Mouse (Mus musculus): ENCODE results near the gene Stk19.
A peak's percentile ranks its signal among the peaks of the same experiment; 100 is the strongest.
"Not testable (repeated sequence)": the region's sequence is repeated elsewhere in the genome, so short reads cannot be mapped to it uniquely, and the experiment has no call there.

The Stk19 gene

DNA sequence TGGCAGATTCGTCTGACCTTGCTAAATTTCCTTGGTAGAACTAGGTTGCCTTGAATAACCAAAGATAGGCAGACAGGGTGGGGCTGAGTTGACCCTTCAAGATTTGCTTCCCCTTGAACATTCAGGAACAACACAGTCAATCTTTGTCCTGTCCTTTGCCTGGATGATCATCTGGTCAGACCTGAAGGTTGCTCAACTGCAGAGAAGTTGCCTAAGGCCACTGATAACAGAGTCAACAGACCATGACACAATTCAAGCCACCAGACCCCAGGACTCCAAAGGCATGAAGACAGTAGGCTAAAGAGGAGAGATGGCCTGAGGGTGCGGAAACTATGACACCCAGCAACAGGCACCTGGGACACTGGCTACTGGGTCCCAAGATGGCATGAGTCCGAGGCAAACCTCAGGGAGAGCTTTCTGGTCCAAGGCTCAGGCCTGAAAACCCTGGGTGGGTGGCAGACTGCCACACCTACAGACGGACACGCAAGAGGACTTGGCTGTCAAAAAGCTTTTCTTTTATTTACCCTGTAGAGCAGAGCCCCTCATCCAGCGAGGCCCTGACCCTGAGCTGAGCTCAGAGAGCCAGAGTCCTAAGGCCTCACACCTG is 28.0 kb downstream of the Stk19 start:
- TF ChIP-seq CTCF (conservative IDR thresholded peaks at IDR 0.05; ENCODE audit: low read length), result no peak
- no peak for TF ChIP-seq POU5F1 (IDR thresholded peaks at IDR 0.05; ENCODE audit: borderline replicate concordance, low read length)
- no peak for TF ChIP-seq NANOG (IDR thresholded peaks at IDR 0.05; ENCODE audit: borderline replicate concordance, low read length)
- Histone ChIP-seq H3K27me3 (ENCODE audit: insufficient read depth, low read length) (0 out of 2 replicates have a peak, but pooled peaks cover 5% of the 10 kb centered on the region), H3K4me1 (replicated peaks; ENCODE audit: low read depth, low read length) (peaks cover 11% of the 10 kb centered on the region), H3K9me3 (ENCODE audit: low read length) (peaks cover 7% of the 10 kb centered on the region), H3K36me3 (ENCODE audit: insufficient read depth, low read length) (no peaks in the 10 kb centered on the region), H3K4me3 (replicated peaks; ENCODE audit: low read length) (no peak overlapping the region)

DNA sequence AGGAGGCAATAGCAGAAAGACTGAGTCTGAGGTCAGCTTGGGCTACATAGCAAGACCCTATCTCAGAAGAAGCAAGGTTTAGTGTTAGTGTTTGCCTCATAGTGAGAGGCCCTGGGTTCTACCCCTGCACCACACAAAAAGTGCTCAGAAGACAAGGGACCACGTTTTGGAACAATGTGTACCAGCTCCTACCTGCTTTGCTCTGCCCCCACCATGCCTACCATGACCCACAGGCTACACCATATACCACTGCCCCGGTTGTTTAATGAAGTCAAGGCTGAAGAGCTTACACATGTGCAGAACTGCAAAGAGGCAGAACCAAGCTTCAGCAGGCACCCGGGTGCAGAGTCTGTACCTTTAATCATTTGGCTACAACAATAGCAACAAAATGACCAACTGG is 29.6 kb downstream of the Stk19 start:
- Histone ChIP-seq H3K9me3 (ENCODE audit: low read length) (peaks cover 7% of the 10 kb centered on the region), H3K4me3 (replicated peaks; ENCODE audit: low read length) (no peak overlapping the region)

DNA sequence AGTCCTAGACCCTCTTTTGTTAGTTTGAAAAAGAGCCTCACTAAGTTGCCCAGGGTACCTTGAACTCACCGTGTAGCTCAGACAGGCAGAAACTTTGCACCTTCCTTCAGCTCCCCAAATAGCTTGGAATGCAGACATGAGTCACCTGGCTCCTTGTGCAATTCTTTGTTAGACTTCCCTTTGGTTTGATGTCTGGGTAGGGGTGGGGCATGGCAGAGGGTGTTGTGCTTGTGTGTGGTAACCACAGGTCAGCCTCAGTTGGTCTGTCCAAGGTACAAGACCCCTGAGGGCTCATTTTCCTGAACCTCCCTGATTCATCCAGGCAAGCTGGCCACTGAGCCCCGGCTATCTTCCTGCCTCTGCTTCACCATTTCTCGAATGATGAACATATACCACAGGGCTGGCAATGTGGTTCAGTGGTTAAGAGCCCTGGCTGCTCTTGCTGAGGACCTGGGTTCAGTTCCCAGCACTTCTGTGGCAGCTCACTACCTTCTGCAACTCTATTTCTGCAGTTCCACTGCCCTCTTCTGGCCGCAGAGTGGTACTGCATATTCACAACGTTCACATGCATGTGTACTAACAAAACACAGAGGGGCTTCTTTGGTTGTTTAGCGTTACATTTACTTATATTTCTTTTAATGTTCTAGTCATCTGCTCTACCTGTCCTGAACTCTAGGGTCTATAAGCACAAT is 31.7 kb downstream of the Stk19 start:
- H3K27me3 ChIP-seq (ENCODE audit: insufficient read depth, low read length), result peaks cover 12% of the 10 kb centered on the region; the same call in 1 of the 2 replicates

More for the DNA sequence above, 29.6 kb downstream of the Stk19 start:
- H3K4me1 ChIP-seq (replicated peaks; ENCODE audit: low read depth, low read length), result peaks cover 8% of the 10 kb centered on the region
- H3K27me3 ChIP-seq (ENCODE audit: insufficient read depth, low read length), result 0 out of 2 replicates have a peak, but pooled peaks cover 7% of the 10 kb centered on the region
- TF ChIP-seq CTCF (conservative IDR thresholded peaks at IDR 0.05; ENCODE audit: low read length) (no peak), POU5F1 (IDR thresholded peaks at IDR 0.05; ENCODE audit: borderline replicate concordance, low read length) (no peak), NANOG (IDR thresholded peaks at IDR 0.05; ENCODE audit: borderline replicate concordance, low read length) (no peak)
- no peaks in the 10 kb centered on the region for H3K36me3 ChIP-seq (ENCODE audit: insufficient read depth, low read length)

DNA sequence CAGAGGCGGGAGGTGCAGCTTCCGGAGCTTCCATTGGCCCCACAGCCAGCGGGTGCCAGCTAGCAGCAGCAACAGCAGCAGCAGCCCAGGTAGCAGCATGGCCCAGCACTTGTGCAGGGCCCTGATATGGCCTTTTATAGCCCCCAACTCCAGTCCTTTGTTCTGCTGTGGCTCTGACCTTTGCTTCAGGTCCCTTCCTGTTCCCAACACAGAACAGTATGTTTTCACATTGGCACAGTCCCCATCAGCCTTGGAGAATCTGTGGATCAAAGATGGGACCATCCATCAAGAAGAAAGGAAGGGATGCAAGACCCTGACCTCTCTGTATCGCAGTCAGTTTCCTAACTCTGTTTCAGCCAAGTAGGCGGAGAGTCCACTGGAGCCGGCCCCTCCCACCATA is 32.4 kb downstream of the Stk19 start, which contains the start of gene Cyp21a1:
Gene Cyp21a1, minus strand, starts transcription at position 261 of the 400 bp plus-strand sequence.
- H3K36me3 ChIP-seq (ENCODE audit: insufficient read depth, low read length); H3K4me3 ChIP-seq (replicated peaks; ENCODE audit: low read length); H3K9me3 ChIP-seq (ENCODE audit: low read length); H3K4me1 ChIP-seq (replicated peaks; ENCODE audit: low read depth, low read length): not testable (repeated sequence)
- peaks cover 15% of the 10 kb centered on the region; the same call in 1 of the 2 replicates for H3K27me3 ChIP-seq (ENCODE audit: insufficient read depth, low read length)

More for the DNA sequence above, 31.7 kb downstream of the Stk19 start:
- Histone ChIP-seq H3K4me1 (replicated peaks; ENCODE audit: low read depth, low read length) (no peaks in the 10 kb centered on the region), H3K4me3 (replicated peaks; ENCODE audit: low read length) (no peak overlapping the region), H3K36me3 (ENCODE audit: insufficient read depth, low read length) (no peaks in the 10 kb centered on the region), H3K9me3 (ENCODE audit: low read length) (peaks cover 7% of the 10 kb centered on the region)
- TF ChIP-seq POU5F1 (IDR thresholded peaks at IDR 0.05; ENCODE audit: borderline replicate concordance, low read length) (no peak), CTCF (conservative IDR thresholded peaks at IDR 0.05; ENCODE audit: low read length) (peak; percentile 63)

DNA sequence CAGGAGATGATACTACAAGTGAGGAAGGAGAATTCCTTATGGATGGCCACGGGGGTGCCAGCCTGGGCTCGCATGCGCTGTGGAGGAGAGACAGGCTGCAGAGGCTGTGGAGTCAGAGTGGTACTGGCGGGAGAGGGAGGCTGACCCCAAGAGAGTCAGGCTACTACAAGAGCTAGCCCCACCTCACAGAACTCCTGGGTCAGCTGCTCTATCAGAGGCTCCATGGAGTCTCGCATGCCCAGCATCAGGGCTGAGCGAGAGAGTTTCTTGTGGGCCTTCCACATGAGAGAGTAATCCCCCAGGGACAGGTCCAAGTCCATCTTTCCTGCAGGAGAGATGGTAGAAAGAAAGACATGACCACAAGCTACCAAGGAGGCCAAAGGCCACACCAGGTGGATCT is 33.4 kb downstream of the Stk19 start:
- H3K4me3 ChIP-seq (replicated peaks; ENCODE audit: low read length); H3K36me3 ChIP-seq (ENCODE audit: insufficient read depth, low read length); H3K9me3 ChIP-seq (ENCODE audit: low read length); H3K4me1 ChIP-seq (replicated peaks; ENCODE audit: low read depth, low read length): not testable (repeated sequence)
- H3K27me3 ChIP-seq (ENCODE audit: insufficient read depth, low read length), result peaks cover 19% of the 10 kb centered on the region

DNA sequence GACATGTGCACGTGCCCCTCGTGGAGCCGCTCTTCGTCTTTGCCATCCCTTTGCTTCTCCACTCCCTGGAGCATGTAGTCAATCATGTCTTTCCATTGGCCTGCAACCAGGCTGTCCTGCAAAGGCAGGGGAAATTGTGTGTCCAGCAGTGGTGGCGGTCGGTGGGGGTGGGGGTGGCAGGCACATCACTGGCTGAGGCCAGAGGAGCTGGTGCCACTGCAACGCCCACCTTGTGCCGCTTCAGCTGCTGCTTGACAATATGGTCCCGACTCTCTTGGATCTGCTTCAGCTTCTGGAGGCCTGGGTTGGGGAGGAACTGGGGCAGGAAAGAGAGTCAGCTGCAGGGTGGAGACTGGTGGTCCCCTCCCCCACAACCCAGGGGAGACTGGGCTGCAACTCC is 34.0 kb downstream of the Stk19 start:
- peaks cover 19% of the 10 kb centered on the region for H3K27me3 ChIP-seq (ENCODE audit: insufficient read depth, low read length)
- not testable (repeated sequence) for H3K9me3 ChIP-seq (ENCODE audit: low read length); H3K36me3 ChIP-seq (ENCODE audit: insufficient read depth, low read length); H3K4me1 ChIP-seq (replicated peaks; ENCODE audit: low read depth, low read length); H3K4me3 ChIP-seq (replicated peaks; ENCODE audit: low read length)

DNA sequence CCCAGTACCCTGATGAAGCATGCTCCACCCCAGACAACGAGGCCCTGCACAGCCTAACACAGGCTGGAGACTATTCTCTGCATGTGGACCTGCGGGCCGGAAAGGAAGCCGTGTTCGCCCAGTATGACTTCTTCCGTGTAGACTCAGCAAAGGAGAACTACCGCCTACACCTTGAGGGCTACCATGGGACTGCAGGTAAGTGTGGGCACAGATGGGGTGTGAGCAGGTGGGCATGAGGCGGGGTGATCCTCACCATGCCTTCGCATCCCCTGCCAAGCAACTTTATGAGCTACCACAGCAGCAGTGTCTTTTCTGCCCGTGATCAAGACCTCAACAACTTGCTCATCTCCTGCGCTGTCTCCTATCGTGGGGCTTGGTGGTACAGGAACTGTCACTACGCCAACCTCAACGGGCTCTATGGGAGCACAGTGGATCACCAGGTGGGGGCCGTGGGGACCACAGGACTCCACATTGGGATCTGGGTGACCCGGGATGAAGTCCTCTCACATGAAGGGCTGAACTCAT is 35.9 kb downstream of the Stk19 start:
- peaks cover 19% of the 10 kb centered on the region for H3K27me3 ChIP-seq (ENCODE audit: insufficient read depth, low read length)
- not testable (repeated sequence) for H3K9me3 ChIP-seq (ENCODE audit: low read length); H3K4me3 ChIP-seq (replicated peaks; ENCODE audit: low read length); H3K4me1 ChIP-seq (replicated peaks; ENCODE audit: low read depth, low read length); H3K36me3 ChIP-seq (ENCODE audit: insufficient read depth, low read length)

DNA sequence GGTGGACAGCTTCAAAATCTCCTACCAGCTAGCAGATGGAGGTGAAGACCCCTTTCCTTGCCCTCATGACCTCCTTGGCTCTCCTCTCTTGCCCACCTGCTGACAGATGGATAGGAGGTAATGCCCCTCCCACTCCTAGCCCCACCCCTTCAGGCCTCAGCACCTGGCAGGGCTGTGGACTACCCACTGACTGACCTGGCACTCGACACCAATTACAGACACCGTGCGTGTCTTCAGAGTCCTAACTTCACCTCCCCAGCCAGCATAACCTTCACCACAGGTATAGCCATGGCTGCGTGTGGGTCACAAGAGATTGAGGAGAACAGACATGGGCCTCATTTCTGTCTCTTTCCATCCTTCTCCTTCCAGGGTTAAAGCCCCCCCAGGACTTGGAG is 37.2 kb downstream of the Stk19 start:
- Histone ChIP-seq H3K4me1 (replicated peaks; ENCODE audit: low read depth, low read length) (no peaks in the 10 kb centered on the region), H3K9me3 (ENCODE audit: low read length) (peaks cover 10% of the 10 kb centered on the region), H3K27me3 (ENCODE audit: insufficient read depth, low read length) (peaks cover 19% of the 10 kb centered on the region), H3K36me3 (ENCODE audit: insufficient read depth, low read length) (no peaks in the 10 kb centered on the region), H3K4me3 (replicated peaks; ENCODE audit: low read length) (no peak overlapping the region)
- TF ChIP-seq POU5F1 (IDR thresholded peaks at IDR 0.05; ENCODE audit: borderline replicate concordance, low read length) (no peak), CTCF (conservative IDR thresholded peaks at IDR 0.05; ENCODE audit: low read length) (no peak), NANOG (IDR thresholded peaks at IDR 0.05; ENCODE audit: borderline replicate concordance, low read length) (no peak)

DNA sequence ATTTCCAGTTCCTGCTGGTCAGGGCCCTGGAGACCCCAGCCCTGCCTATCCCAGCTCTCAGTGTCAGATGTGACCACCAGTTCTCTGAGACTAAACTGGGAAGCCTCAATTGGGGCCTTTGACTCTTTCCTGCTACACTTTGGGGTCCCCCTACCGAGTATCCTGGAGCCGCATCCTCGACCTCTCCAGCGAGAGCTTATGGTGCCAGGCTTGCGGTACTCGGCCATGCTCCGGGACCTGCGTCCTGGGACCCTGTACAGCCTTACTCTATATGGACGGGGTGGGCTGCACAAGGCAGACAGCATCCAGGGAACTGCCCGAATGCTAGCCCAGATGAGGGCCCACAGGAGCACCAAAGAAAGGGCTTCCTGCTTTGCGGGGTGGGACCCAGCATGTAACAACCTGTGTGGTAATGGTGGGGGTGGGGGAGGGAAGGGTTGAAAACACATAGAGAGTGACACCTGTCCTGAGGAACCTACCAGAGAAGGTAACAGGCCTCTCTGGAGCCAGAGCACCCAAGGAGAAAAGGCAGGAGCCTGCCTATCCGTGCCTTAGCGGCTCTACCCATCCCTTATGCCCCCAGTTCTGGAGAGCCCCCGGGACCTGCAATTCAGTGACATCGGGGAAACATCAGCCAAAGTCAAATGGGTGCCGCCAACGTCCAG is 37.7 kb downstream of the Stk19 start:
- H3K27me3 ChIP-seq (ENCODE audit: insufficient read depth, low read length), result peaks cover 19% of the 10 kb centered on the region
- no peaks in the 10 kb centered on the region for H3K4me1 ChIP-seq (replicated peaks; ENCODE audit: low read depth, low read length)
- no peaks in the 10 kb centered on the region for H3K36me3 ChIP-seq (ENCODE audit: insufficient read depth, low read length)
- TF ChIP-seq NANOG (IDR thresholded peaks at IDR 0.05; ENCODE audit: borderline replicate concordance, low read length) (no peak), CTCF (conservative IDR thresholded peaks at IDR 0.05; ENCODE audit: low read length) (no peak), POU5F1 (IDR thresholded peaks at IDR 0.05; ENCODE audit: borderline replicate concordance, low read length) (no peak)
- no peak overlapping the region for H3K4me3 ChIP-seq (replicated peaks; ENCODE audit: low read length)
- peaks cover 10% of the 10 kb centered on the region for H3K9me3 ChIP-seq (ENCODE audit: low read length)

DNA sequence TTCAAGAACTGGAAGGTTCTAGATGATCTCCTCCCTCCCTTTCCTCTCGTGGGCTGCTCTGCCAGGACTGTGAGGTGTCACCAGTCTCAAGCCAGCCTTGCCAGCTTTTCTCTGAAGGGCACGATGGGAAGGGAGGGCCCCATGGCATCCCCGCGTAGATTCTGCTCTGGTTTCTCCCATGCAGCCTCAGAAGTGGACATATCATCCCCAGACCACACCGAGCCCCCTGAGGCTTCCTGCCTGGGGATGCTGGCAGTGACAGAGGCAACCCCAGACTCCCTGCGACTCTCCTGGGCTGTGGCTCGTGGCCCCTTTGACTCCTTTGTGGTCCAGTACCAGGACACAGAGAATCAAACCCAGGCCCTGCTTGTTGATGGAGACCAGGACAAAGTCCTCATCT is 38.7 kb downstream of the Stk19 start:
- H3K9me3 ChIP-seq (ENCODE audit: low read length), result peaks cover 19% of the 10 kb centered on the region
- not testable (repeated sequence) for H3K4me3 ChIP-seq (replicated peaks; ENCODE audit: low read length); H3K4me1 ChIP-seq (replicated peaks; ENCODE audit: low read depth, low read length); H3K36me3 ChIP-seq (ENCODE audit: insufficient read depth, low read length)
- peaks cover 19% of the 10 kb centered on the region for H3K27me3 ChIP-seq (ENCODE audit: insufficient read depth, low read length)

DNA sequence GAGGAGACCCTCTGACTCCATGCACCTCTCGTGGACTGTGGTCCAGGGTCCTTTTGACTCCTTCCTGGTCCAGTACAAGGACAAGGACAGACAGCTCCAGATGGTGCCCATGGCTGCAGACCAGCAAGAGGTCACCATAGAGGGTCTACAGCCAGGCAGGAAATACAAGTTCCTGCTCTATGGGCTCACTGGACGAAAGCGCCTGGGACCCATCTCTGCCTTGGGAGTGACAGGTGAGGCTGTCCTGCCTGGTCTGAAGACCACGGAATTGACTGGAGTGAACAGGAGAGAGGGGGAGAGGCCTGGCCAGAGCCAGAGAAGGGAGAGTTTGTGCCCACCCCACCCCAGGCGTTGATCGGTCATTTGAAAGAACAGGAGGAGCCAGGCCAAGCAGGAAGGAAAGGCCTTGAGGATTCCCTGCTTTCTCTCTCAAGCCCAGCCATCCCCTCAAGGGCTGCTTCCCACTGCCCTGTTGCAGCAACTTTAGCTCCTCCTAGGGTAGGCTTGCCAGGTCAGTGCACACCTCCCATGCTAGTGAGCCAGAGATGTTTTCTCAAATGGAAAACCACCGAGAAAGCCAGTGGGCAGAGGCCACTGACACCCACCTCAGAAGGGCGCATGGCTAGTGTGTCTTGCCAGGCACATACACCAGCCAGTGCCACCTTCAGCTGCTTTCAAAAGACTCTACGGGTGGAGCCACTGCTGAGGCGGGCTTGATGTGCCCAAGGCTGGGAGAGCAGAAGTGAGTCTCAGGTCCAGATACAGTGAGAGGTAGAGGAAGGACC is 39.3 kb downstream of the Stk19 start:
- H3K4me1 ChIP-seq (replicated peaks; ENCODE audit: low read depth, low read length); H3K4me3 ChIP-seq (replicated peaks; ENCODE audit: low read length); H3K36me3 ChIP-seq (ENCODE audit: insufficient read depth, low read length): not testable (repeated sequence)
- H3K9me3 ChIP-seq (ENCODE audit: low read length), result peaks cover 26% of the 10 kb centered on the region
- peaks cover 19% of the 10 kb centered on the region for H3K27me3 ChIP-seq (ENCODE audit: insufficient read depth, low read length)

Data from E14TG2a.4 (cell line).